Mouse (Mus musculus) erythroid progenitor cell, adult 5-6 weeks (primary cell): Measurements from ENCODE around the gene Tenm4. TPM values are rescaled to one million over a fixed set of nuclear protein-coding genes. Genes with fewer than 3 reads are reported as not detected.
"Not testable (repeated sequence)": the region's sequence is repeated elsewhere in the genome, so short reads cannot be mapped to it uniquely, and the experiment has no call there.

Experiments
- ATAC-seq: replicated peaks from 2 replicates; pipeline ENCODE4 v1.8.0; 2016; ENCODE audit warnings: moderate number of reproducible peaks, mild to moderate bottlenecking, moderate TSS enrichment, inconsistent platforms; ENCODE audit not compliant: poor library complexity, low FRiP score, severe bottlenecking
- total RNA-seq, 2 experiments: library from RNA; stranded (forward) in 1 of 2; stranded (reverse) in 1 of 2; fragments of 150-400 nt in 1 of 2; fragments of 186-747, 209-891 nt in 1 of 2; gene quantifications; 2 replicates each; pipeline versions ENCODE4 v1.2.3 to v1.2.4; 2015 to 2017; ENCODE audit warnings: low replicate concordance in 2 of 2

Tenm4 gene
- total RNA-seq, 2 experiments from 2014 or later, result 0.23 to 1.7 TPM

DNA sequence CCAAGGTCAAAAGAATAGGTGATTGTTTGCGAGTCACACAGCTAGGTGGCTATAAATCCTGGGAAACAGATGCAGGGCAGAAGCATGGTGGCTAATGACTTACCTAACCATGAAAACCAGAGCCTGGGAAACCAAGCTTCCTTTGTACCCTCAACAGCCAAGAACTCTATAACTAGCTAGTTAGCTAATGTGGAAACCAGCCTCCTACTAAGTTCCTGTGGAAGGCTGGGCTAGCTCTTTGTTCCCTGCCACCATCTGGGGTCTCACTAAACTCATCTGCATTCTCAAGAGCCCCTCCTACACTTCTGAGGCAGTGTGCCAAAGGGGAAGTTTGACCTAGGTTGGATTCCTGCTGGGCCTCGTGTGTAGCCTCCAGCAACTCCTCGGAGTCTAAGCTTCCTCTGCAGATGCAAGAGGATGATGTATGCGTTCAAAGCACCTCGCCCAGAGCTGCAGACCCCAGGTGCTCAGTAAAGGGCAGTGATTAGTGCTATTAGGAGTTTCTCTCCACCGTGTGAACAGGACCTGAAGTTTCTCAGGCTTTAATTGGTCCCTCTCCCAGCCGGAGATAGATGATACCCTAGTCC is 719.1 kb downstream of the Tenm4 start:
- ATAC-seq, result no peak

DNA sequence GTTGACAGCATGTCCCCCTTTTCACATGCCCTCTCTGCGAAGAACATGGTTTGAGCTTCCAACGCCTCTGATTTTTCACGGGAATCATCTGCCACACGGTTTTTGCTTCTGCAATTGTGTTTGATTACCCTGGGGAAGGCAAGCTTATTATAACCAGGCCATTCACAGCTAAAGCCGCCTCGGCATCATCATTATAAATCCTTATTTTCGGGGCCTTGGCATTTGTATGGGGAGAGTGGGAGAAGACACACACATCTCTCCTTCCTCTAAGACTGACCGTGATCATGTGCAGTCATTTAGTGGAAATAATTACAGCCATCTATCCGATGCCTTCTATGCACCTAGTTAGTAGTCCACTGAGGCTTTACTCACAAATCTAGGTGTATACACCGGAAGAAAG is 719.9 kb downstream of the Tenm4 start:
- no peak for ATAC-seq

DNA sequence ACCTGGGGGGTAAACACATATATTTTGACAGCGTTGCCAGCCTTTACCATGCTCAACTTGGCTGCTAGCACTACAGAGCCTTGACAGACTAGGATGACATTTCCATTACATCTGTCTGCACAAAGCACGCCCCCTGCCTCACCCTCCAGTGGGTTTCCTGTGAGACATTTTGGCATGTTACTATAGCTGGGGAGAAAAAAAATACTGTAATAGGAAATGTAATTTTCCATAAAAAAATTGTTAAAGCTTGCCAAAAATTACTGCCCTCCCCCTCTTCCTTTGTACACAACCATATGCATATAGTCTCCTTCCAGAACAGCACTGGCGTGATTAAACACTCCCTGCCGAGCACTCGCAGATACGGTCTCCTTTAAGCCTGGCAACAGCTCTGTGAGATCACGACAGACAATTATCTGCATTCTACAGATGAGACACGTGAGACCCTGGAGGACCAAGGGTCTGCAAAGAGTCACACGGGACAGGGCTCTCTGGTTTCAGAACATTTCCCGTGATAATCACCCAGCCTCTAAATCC is 728.1 kb downstream of the Tenm4 start:
- no peak for ATAC-seq

DNA sequence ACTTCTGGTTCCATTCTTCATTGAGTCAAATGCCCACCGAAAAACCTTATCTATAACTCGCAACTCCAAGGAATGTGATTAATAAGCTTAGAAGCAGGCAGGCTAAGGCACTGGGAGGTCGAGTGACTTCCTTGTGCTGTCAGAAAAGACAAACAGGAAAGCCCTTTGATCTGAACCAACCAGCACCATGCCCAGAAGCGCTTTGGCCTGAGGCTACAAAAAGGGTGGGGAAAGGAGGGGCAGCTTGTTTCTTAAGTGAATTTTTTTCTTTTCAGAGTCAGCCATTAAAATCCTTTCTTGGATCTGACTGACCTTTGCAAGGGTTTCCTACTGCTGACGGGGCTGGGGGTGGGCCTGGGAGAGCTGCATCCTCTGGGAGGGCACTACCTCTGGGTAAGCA is 731.1 kb downstream of the Tenm4 start:
- no peak for ATAC-seq

DNA sequence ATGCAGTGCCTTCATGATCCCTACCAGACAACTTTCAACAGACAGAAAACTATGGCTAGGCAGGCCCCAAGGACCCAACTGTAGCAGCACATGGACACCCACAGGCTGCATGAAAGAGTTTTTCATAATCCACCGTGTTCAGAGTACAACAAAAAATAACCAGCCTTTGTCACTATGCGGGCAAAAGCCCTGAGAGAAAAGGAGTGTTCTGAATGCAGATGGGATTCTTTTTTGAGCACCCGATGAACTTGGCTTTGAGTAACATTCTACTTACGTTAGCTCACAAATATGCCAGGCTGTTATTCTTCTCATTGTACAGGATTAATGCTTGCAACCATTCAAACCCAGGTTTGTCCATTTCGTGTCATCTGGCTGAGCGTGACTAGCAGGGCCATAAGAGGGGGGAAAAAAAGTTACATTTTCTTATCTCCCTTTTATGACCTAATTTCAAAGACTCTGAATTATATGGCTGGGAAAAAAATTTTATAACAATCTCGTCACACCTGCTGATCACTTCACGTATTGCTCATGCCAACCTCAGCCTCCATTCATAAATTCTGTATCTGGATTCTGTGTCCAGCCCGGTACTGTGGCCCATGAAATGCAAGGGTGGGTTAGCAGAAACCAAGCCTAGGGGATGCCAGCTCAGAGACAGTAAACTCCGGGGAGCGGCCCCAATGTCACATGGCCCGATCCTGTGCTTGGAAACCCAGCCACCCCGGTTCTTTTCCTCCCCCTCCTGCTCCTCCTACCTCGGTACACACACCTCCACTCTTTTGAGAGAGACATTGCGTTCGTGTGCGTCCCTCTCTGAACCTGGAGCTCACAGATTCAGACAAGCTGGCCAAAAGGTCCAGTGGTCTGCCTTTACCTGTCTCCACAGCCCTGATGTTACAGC is 732.3 kb downstream of the Tenm4 start:
- no peak for ATAC-seq

DNA sequence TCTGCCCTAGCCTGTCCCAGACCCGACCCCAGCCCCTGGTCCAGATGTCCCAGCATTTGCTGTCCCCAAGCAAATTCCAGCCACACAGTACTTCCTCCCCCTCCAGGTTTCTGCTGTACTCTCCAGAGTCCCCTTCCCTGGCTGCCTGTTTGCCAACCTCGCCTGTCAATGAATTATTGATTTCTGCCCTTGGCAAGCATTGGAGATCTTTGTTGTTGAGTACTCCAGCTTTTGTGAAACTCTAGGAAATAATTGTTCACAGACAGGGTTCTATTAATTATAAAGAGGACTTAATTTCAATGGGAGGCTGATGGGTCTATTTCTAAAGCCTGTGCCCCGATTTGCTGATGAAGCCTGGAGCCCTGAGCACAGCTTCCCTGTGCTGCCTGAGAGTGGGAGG is 733.4 kb downstream of the Tenm4 start:
- ATAC-seq, result no peak

DNA sequence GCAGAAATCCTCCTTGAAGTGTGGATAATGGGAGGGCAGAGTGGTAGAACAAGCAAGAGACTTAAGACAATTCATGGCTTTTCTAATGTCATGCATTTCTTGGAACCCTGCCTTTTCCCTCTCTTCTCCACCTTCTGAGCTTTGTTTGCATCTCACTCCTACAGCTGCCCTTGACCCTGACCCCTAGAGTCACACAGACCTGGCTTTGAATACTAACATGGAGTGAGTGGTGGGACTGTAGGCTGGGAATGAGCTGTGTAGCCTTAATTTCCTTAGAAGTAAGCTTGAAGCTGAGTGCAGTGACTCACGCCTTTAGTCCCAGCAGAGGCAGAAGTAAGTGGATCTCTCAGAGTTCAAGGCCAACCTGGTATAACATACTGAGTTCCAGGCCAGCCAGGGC is 733.9 kb downstream of the Tenm4 start:
- 0 out of 2 replicates have a peak, but pooled peaks have one; percentile 7 for ATAC-seq

DNA sequence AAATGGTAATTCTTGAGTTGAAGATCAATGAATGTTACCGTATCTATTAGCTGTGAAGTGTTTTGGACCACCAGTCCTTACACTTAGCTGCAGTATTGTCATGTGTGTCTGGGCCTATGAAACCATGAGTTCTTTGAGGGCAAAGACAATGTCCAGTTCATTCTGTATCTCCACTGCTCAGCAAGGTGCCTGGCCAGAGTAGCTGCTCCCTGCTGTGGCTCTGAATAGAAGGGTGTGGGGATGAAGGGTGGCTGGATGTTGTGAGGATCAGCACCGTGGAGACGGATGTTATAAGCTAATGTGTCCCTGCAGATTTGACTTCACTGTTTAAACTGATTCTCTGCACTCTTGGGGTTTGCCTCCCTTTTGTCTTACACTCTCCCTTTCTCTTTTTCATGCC is 734.4 kb downstream of the Tenm4 start:
- ATAC-seq, result no peak

DNA sequence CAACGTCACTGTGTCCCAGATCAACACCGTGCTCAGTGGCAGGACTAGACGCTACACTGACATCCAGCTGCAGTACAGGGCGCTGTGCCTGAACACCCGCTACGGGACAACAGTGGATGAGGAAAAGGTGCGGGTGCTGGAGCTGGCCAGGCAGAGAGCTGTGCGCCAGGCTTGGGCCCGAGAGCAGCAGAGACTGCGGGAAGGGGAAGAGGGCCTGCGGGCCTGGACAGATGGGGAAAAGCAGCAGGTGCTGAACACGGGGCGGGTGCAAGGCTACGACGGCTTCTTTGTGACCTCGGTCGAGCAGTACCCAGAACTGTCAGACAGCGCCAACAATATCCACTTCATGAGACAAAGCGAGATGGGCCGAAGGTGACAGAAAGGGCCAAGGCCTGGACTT is 735.2 kb downstream of the Tenm4 start:
- ATAC-seq, result no peak

DNA sequence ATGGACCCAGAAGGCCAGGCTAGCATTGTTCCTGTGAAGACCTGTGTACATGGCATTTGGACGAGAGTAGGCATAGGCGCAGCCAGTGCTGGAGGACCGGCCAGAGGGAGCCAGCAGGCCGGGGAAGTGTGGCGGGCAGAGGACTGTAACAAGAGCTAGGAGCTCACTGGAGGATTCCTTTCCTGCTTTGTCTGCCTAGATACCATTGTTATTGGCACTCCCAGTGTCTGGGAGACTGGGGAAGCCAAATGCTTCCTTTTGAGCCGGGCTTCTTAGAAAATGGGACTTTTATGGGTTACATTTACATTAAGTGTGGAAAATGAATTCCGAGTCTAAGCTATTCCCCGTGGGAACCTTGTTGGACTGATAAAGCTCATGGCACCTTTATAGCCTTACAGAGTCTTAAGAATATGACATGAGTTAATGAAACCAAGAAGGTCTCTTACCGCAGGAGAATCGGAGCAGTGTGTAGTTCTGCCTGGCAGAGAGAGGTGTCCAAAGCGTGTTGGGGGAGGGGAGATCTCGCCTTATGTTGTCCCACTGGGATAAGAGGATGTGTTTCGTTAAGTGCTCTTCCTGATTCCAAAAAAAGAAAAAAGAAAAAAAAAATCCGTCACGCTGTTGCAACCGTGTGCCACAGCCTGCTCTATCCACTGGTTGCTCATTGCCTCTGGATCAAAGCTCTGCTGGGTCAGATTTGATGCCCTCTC is 737.1 kb downstream of the Tenm4 start:
- no peak for ATAC-seq

DNA sequence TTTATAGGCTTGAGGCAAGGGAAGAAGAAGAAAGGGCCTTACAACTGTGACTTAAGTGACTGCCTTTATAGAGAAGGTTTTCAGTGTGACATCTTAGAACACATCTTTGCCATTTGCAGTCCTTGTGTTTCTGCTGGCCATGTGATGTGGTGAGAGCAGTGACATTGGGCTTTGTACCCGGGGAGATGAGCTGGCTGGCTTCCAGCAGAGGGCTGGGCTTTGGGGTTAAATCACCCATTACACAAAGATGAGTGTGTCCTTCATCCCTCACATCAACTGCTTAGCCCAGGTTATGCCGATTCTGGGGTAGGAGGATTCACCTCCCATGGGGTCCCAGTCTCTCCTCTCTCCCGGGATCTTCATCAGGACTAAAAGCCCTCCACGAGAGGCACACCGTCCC is 738.8 kb downstream of the Tenm4 start:
- ATAC-seq, result no peak

DNA sequence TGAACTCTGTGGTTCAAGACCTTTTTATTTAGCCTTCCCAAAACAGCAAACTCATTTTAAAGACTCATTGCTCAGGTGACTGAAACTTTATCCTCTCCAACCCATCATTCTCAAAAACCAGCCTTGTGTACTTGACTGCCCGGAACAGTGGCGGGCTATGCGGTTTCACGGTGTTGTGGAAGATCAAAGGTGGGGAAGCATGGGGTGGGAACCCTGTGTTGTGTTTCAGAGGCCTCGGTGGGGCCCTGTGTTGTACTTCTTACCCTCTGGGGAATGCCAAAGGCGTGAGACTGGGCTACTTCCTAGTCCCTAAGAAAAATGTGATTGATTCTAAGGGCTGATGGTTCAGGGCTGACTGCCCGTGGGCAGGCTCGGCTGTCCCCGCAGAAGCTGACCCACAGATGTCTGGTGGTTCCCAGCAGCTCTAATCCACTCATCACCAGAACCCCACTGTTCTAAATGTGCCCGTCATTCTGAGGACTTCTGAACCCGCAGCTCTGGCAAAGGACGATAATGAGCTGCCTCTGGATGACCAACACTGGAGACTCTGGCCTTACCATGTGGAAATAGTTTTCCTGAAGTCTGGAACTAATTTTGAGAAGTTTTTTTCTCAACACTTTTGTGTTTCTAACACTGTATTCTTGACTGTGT is 739.4 kb downstream of the Tenm4 start:
- no peak for ATAC-seq

DNA sequence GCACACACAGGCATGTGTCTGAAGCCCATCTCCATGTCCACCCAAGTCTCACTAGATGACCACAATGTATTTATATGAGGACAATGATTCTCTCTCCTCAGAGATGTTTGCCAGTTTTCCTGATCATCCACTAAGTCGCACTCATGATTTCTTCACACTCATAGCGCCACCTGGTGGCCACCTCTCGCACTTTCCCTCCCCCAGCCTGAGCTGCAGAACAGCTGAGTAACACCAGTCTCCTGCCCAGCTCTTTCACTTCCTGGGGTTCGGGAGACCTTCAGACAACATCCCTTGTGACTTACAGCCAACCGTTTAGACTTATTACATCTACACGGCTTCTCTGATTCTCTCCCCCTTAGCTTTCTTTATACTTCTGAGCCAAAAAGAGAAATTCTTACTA is 743.0 kb downstream of the Tenm4 start:
- peak; percentile 79 for ATAC-seq

DNA sequence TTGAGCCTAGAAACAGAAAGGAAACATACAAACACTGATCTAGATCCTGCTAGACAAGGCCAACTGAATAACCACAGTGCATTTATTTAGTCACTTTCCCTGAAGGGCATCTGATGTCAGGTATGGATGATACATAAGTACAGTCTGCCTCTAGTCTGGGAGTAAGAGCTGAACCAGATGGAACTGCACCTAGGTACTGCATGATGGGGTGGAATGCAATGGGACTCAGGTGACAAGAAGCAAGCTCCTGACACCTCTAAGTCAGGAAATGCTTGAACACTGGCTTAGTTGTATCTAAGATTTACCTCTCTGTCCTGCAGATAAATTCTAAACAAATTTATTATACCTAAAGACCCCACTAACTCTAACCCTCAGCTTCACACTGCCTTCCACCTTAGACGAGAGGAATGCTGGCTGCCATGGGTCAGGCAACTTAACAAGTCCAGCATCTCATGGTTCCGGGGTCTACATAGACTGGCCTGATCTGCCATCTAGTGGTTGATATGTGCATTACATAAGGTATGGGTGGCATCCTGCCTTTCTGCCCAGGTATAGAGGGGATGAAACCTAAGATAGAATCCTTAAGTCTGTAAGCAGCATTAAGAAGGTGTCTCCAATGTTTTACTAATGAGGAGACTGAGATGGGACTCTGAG is 744.5 kb downstream of the Tenm4 start:
- peak; percentile 72 for ATAC-seq

DNA sequence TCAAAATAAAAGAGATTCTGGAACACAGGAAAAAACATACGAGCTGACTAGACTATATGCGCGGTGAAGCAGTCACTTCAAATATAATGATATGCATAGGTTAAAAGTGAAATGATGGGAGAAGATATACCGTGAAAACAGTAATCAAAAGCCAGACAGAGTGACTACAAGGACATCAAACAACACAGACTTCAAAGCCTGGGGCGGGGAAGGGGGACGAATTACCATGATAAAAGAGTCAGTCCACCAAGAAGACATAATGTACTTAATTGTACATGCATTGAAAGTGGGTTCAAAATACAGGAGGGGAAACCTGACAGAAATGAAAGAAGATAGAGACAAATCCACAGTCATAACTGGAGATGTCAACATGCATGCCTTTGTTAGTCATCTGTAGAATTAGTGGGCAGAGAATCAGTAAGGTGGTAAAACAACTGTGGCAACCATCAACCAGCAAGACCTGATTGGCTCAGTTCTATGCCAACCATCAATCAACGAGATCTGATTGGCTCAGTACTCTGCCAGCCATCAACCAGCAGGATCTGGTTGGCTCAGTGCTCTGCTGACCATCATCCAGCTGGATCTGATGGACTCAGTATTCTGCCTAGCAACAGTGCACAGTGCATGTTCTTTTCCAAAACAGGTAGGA is 749.5 kb downstream of the Tenm4 start:
- ATAC-seq, result no peak

DNA sequence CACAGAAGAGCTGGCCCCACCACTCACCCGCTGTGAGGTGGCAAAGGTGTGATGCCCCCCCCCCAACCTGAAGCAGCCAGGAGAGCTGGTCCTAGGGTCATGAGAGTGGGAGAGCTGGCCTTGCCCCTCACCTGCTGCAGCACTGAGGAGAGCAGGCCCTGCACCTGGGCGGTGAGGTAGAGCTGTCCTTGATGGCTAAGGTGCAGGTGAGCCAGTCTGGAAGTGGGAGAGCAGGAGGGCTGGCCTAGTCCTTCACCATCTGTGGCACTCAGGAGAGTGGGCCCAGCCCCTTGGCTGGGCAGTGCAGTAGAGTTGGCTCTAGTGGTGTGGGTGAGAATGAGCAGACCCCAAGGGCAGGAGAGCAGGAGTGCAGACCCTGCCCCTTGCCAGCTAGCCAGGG is 751.9 kb downstream of the Tenm4 start:
- no peak for ATAC-seq

DNA sequence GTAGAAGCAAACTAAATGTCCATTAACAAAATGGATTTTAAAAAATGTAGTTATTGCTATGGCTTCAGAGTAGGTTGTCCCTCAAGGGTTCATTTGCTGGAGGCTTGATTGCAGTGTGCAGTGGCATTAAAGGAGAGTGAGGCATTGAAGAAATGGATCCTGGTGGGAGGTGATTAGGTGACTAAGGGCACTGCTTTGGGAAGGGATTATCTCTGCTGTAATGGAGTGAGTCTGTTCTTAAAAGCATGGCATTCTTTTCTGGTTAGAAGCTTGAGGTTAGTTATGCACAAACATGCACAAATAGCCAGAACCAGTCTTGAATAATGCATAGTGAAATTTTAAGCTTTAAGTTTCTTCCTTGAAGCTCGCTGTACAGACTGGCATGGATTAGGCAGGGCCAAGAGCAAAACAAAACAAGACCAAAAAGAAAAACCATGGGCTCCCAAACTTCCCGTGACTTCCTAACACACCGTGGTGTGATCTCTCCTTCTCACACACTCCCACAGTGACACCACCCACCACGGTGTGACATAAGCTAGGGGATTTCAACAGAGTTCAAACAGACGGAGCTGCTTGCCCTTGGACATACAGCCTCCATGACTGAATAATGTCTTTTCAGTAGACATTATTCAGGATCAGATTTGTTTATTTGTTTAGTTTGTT is 772.8 kb downstream of the Tenm4 start:
- no peak for ATAC-seq

DNA sequence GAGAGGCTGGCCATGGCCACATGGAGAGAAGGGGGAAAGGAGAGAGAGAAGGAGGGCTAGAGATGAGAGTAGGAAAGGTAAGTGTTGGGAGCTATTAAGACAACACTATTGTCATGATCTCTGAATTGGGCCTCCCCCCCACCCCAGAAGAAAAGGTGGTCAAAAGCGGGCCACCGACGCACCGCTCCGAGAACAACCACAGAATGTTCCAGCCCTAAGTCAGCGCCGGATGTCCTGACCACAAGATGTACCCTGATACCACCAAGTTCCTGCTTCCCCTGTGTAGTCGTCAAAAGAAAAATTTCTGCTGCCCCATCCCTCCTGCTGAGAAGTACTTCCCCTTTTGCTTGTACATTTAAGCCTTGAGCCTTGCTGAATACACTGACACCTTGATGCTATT is 775.5 kb downstream of the Tenm4 start:
- ATAC-seq, result not testable (repeated sequence)
